Mouse (Mus musculus) heart, embryonic 10.5 days (tissue): Measurements from ENCODE around the gene Evx2. TPM values are rescaled to one million over a fixed set of nuclear protein-coding genes. Genes with fewer than 3 reads are reported as not detected.

Experiments
- DNase-seq: peaks from one replicate; pipeline ENCODE4 v3.0.0-alpha.2; 2017; ENCODE audit warnings: low spot score
- H3K27ac ChIP-seq: fragments of 300-500 bp; sonication (generic); 2 replicates; pipeline ENCODE4 v1.5.1; 2016; ENCODE audit warnings: mild to moderate bottlenecking
- H3K27me3 ChIP-seq: fragments of 300-500 bp; sonication (generic); 2 replicates; pipeline ENCODE4 v1.6.1; 2016; ENCODE audit warnings: mild to moderate bottlenecking; ENCODE audit not compliant: poor library complexity, insufficient read depth, severe bottlenecking
- H3K36me3 ChIP-seq: fragments of 300-500 bp; sonication (generic); 2 replicates; pipeline ENCODE4 v1.6.1; 2016; ENCODE audit warnings: mild to moderate bottlenecking, moderate library complexity
- H3K4me1 ChIP-seq: fragments of 300-500 bp; sonication (generic); 2 replicates; pipeline ENCODE4 v1.6.1; 2016; ENCODE audit warnings: mild to moderate bottlenecking
- H3K4me3 ChIP-seq: fragments of 300-500 bp; sonication (generic); 2 replicates; pipeline ENCODE4 v1.5.1; 2016; ENCODE audit warnings: mild to moderate bottlenecking, moderate library complexity
- H3K9me3 ChIP-seq: fragments of 300-500 bp; sonication (generic); 2 replicates; pipeline ENCODE4 v1.6.1; 2016; ENCODE audit warnings: mild to moderate bottlenecking, moderate library complexity
- WGBS: fragments of 180-500 bp; shearing (Covaris S2); methylation state at CpG from one replicate; pipeline ENCODE4 v1.1.7; 2016; 5-methylcytosine and 5-hydroxymethylcytosine counted together
- polyA plus RNA-seq: library from polyadenylated mRNA; unstranded; fragments of >200 nt; fragmentation: Nextera tagmentation; extraction: Ambion mirVana; gene quantifications from 2 replicates; pipeline ENCODE4 v1.2.1, GENCODE M21; 2016

The Evx2 gene
- polyA plus RNA-seq, 1 experiment from 2014 or later: not detected

- H3K27me3 ChIP-seq: peaks cover 100% of the 10 kb centered on the region
- H3K4me3 ChIP-seq: no peak overlapping the region
- DNase-seq: no peak
- peaks cover 18% of the 10 kb centered on the region for H3K4me1 ChIP-seq
- no peak overlapping the region for H3K27ac ChIP-seq
- no peaks in the 10 kb centered on the region for H3K36me3 ChIP-seq
- no peaks in the 10 kb centered on the region for H3K9me3 ChIP-seq
- 2% methylated on average over 23 of the region's 23 CpGs for WGBS
These were observed 40.5 kb upstream of the Evx2 start for GRCm38 (mm10) chr2:74699664-74700545.

GRCm38 (mm10) chr2:74699053-74699430, 39.7 kb upstream of the Evx2 start:
- H3K9me3 ChIP-seq: no peaks in the 10 kb centered on the region
- no peaks in the 10 kb centered on the region for H3K36me3 ChIP-seq
- WGBS: 2% methylated on average over 17 of the region's 17 CpGs
- peaks cover 13% of the 10 kb centered on the region for H3K4me1 ChIP-seq
- no peak overlapping the region for H3K27ac ChIP-seq
- no peak for DNase-seq
- peaks cover 100% of the 10 kb centered on the region for H3K27me3 ChIP-seq
- 0 out of 2 replicates have a peak overlapping the region, but pooled peaks have one; percentile 60 for H3K4me3 ChIP-seq

- Histone ChIP-seq H3K36me3 (no peaks in the 10 kb centered on the region), H3K27ac (peak overlapping the region; percentile 17; the same call in 1 of the 2 replicates), H3K9me3 (no peaks in the 10 kb centered on the region), H3K4me3 (peak overlapping the region; percentile 60), H3K4me1 (peaks cover 13% of the 10 kb centered on the region), H3K27me3 (peaks cover 100% of the 10 kb centered on the region)
- WGBS: under 1% methylated on average over 84 of the region's 86 CpGs
- no peak for DNase-seq
These were observed 39.1 kb upstream of the Evx2 start for GRCm38 (mm10) chr2:74698201-74699052.

- peak; percentile 77 for DNase-seq
- Histone ChIP-seq H3K4me3 (peak within 1 kb of the TSS; percentile 60), H3K27ac (peak within 1 kb of the TSS; percentile 17; the same call in 1 of the 2 replicates), H3K4me1 (peaks cover 13% of the 10 kb centered on the region), H3K9me3 (no peaks in the 10 kb centered on the region), H3K27me3 (peaks cover 100% of the 10 kb centered on the region), H3K36me3 (no peaks in the 10 kb centered on the region)
- under 1% methylated on average over 43 of the region's 43 CpGs for WGBS
These were observed 38.3 kb upstream of the Evx2 start, which contains the start of gene Hoxd9 for GRCm38 (mm10) chr2:74697567-74698121. Gene Hoxd9, plus strand, starts transcription at chr2:74697727.

GRCm38 (mm10) chr2:74696442-74697335, 37.3 kb upstream of the Evx2 start:
- no peak overlapping the region for H3K4me3 ChIP-seq

GRCm38 (mm10) chr2:74695813-74696430, 36.6 kb upstream of the Evx2 start:
- Histone ChIP-seq H3K4me1 (peaks cover 22% of the 10 kb centered on the region), H3K4me3 (no peak overlapping the region), H3K27ac (no peak overlapping the region), H3K36me3 (no peaks in the 10 kb centered on the region), H3K27me3 (peaks cover 100% of the 10 kb centered on the region), H3K9me3 (no peaks in the 10 kb centered on the region)
- DNase-seq: no peak
- 4% methylated on average over 7 of the region's 7 CpGs for WGBS

More at GRCm38 (mm10) chr2:74696442-74697335, 37.3 kb upstream of the Evx2 start:
- Histone ChIP-seq H3K27ac (no peak overlapping the region), H3K4me1 (peaks cover 14% of the 10 kb centered on the region), H3K36me3 (no peaks in the 10 kb centered on the region), H3K9me3 (no peaks in the 10 kb centered on the region), H3K27me3 (peaks cover 100% of the 10 kb centered on the region)
- 1% methylated on average over 34 of the region's 34 CpGs for WGBS
- DNase-seq: peak; percentile 74

- peak; percentile 74 for DNase-seq
- Histone ChIP-seq H3K4me3 (no peak overlapping the region), H3K27me3 (peaks cover 100% of the 10 kb centered on the region), H3K4me1 (peaks cover 22% of the 10 kb centered on the region), H3K27ac (no peak overlapping the region), H3K9me3 (no peaks in the 10 kb centered on the region), H3K36me3 (no peaks in the 10 kb centered on the region)
- 4% methylated on average over 1 of the region's 1 CpGs for WGBS
These were observed 36.0 kb upstream of the Evx2 start for GRCm38 (mm10) chr2:74695383-74695782.

- WGBS: 2% methylated on average over 16 of the region's 16 CpGs
- Histone ChIP-seq H3K9me3 (no peaks in the 10 kb centered on the region), H3K27me3 (peaks cover 98% of the 10 kb centered on the region), H3K27ac (no peak overlapping the region), H3K4me3 (no peak overlapping the region), H3K36me3 (no peaks in the 10 kb centered on the region), H3K4me1 (peaks cover 22% of the 10 kb centered on the region)
- DNase-seq: peak; percentile 75
These were observed 34.7 kb upstream of the Evx2 start for GRCm38 (mm10) chr2:74694066-74694465.

GRCm38 (mm10) chr2:74693432-74693827, 34.1 kb upstream of the Evx2 start:
- H3K27ac ChIP-seq: no peak overlapping the region
- peaks cover 21% of the 10 kb centered on the region for H3K4me1 ChIP-seq
- 8% methylated on average over 4 of the region's 4 CpGs for WGBS
- H3K27me3 ChIP-seq: peaks cover 98% of the 10 kb centered on the region
- DNase-seq: no peak
- H3K4me3 ChIP-seq: no peak overlapping the region
- H3K9me3 ChIP-seq: no peaks in the 10 kb centered on the region
- H3K36me3 ChIP-seq: no peaks in the 10 kb centered on the region

- no peak for DNase-seq
- peaks cover 16% of the 10 kb centered on the region for H3K4me1 ChIP-seq
- no peak overlapping the region for H3K27ac ChIP-seq
- H3K27me3 ChIP-seq: peaks cover 98% of the 10 kb centered on the region
- 1% methylated on average over 20 of the region's 20 CpGs for WGBS
- H3K9me3 ChIP-seq: no peaks in the 10 kb centered on the region
- peak overlapping the region; percentile 49; the same call in 1 of the 2 replicates for H3K4me3 ChIP-seq
- H3K36me3 ChIP-seq: no peaks in the 10 kb centered on the region
These were observed 33.6 kb upstream of the Evx2 start for GRCm38 (mm10) chr2:74692808-74693431.
